Mouse (Mus musculus): Measurements from ENCODE around the gene Ntf3. TPM values are rescaled to one million over a fixed set of nuclear protein-coding genes. Genes with fewer than 3 reads are reported as not detected.

Gene Ntf3
- polyA plus RNA-seq, 1 experiment from 2014 or later: 9.9 TPM

DNA sequence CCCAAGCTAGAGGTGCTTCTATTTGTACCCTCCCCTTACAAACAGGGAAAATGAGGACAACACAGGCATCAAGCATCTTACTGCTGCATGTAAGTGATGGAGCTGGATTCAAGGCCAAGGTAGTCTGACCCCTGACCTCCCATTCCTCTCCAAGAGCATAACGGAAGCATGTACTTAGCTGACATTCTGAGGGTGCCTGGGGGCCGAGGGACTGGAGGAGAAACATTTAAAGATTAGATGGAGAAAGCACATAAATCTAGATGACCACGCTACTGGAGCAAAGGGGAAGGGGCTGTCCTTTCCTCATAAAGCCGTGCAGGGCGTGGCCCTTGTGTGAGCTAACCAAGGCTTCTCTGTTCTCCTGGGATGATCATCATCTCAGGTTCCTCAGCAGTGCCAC, 23.1 kb downstream of the Ntf3 start:
- WGBS: 53% methylated on average over 5 of the region's 5 CpGs
- ATAC-seq (ENCODE audit: insufficient read depth, low FRiP score, low TSS enrichment): no peak
- Histone ChIP-seq H3K4me2 (ENCODE audit: low read depth) (no peak overlapping the region), H3K36me3 (ENCODE audit: control insufficient read depth, insufficient read depth, low read length) (no peaks in the 10 kb centered on the region), H3K27ac (ENCODE audit: low read depth, low read length) (no peak overlapping the region), H3K4me3 (ENCODE audit: low read depth, low read length) (no peak overlapping the region), H3K27me3 (ENCODE audit: control insufficient read depth, insufficient read depth, low read length) (no peaks in the 10 kb centered on the region), H3K9ac (ENCODE audit: low read length) (no peak overlapping the region), H3K4me1 (ENCODE audit: control insufficient read depth, insufficient read depth, low read length) (peaks cover 5% of the 10 kb centered on the region; the same call in 1 of the 2 replicates), H3K9me3 (ENCODE audit: control insufficient read depth, low read length) (no peaks in the 10 kb centered on the region)
- DNase-seq (ENCODE audit: low spot score): no peak

DNA sequence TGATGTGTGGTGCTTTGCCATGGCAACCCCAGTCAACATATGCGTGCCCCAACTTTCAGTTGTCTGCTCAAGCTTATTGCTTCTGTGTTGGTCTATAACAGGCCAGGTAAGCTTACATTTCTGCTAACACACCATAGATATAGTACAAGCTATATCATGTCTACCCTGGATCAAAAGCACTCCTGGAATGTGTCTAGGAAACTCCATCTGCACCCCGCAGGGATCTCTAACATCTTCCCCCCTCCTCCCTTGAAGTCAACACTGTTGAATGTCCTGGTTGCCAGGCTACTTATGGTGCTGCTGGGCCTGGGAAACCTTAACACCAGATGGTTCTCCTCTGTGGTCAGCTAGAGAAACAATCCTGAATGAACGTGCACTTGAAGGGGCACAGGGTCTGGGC, 24.0 kb downstream of the Ntf3 start:
- H3K9me3 ChIP-seq (ENCODE audit: control insufficient read depth, low read length): no peaks in the 10 kb centered on the region
- no peak for ATAC-seq (ENCODE audit: insufficient read depth, low FRiP score, low TSS enrichment)
- 58% methylated on average over 3 of the region's 3 CpGs for WGBS
- no peak overlapping the region for H3K27ac ChIP-seq (ENCODE audit: low read depth, low read length)
- no peak overlapping the region for H3K9ac ChIP-seq (ENCODE audit: low read length)
- no peak for DNase-seq (ENCODE audit: low spot score)
- H3K4me2 ChIP-seq (ENCODE audit: low read depth): no peak overlapping the region
- no peaks in the 10 kb centered on the region for H3K27me3 ChIP-seq (ENCODE audit: control insufficient read depth, insufficient read depth, low read length)
- no peak overlapping the region for H3K4me3 ChIP-seq (ENCODE audit: low read depth, low read length)
- no peaks in the 10 kb centered on the region for H3K36me3 ChIP-seq (ENCODE audit: control insufficient read depth, insufficient read depth, low read length)
- H3K4me1 ChIP-seq (ENCODE audit: control insufficient read depth, insufficient read depth, low read length): peaks cover 5% of the 10 kb centered on the region; the same call in 1 of the 2 replicates

DNA sequence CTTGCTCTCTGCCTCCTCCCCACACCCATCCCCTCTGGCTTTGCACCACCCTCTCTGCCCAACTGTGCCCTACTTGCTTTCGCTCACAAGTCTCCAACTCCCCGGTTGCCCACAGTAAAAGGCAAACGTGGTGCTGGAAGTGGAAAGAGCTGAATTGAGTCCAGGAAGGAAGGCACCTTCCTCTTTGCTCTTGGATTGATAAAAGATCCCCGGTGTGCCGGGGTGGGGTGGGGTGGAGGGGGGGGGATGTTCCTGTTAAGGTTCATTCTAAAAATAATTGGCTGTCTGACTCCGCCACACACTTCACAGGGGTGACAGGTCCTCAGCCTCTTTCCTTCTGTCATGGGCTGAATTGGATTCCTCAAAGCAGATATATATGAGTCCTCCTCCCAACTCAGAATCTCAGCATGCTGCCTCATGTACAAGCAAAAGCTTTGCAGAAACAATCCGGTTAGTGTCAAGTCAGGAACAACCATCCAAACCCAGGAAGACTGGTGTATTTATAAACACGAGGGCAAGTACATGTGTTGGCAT, 24.6 kb downstream of the Ntf3 start:
- DNase-seq (ENCODE audit: low spot score) (no peak), ATAC-seq (ENCODE audit: insufficient read depth, low FRiP score, low TSS enrichment) (no peak)
- H3K9ac ChIP-seq (ENCODE audit: low read length): no peak overlapping the region
- WGBS: 72% methylated on average over 8 of the region's 8 CpGs
- no peaks in the 10 kb centered on the region for H3K9me3 ChIP-seq (ENCODE audit: control insufficient read depth, low read length)
- H3K27me3 ChIP-seq (ENCODE audit: control insufficient read depth, insufficient read depth, low read length): no peaks in the 10 kb centered on the region
- H3K4me2 ChIP-seq (ENCODE audit: low read depth): no peak overlapping the region
- H3K27ac ChIP-seq (ENCODE audit: low read depth, low read length): no peak overlapping the region
- H3K36me3 ChIP-seq (ENCODE audit: control insufficient read depth, insufficient read depth, low read length): no peaks in the 10 kb centered on the region
- peaks cover 5% of the 10 kb centered on the region; the same call in 1 of the 2 replicates for H3K4me1 ChIP-seq (ENCODE audit: control insufficient read depth, insufficient read depth, low read length)
- no peak overlapping the region for H3K4me3 ChIP-seq (ENCODE audit: low read depth, low read length)

DNA sequence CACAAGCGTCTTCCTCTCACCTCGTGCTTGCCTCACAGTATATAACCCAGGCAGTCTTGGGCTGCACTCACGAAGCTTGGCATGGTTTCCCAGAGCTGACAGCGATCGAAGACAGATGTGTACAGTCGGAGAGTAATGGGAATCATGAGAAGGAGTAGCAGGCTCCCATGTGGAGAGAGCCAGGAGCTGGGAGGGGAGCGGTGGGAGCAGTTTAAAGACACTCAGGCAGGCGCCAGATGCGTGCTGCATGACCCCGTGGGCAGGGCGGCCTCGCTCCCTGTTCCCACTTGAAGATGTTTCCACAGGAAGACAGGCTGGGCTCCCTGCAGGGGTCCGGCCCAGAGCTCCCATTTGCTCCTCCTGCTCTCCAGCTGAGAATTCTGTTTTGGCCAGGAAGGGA, 25.2 kb downstream of the Ntf3 start:
- DNase-seq (ENCODE audit: low spot score): no peak
- Histone ChIP-seq H3K9me3 (ENCODE audit: control insufficient read depth, low read length) (no peaks in the 10 kb centered on the region), H3K4me2 (ENCODE audit: low read depth) (no peak overlapping the region), H3K4me1 (ENCODE audit: control insufficient read depth, insufficient read depth, low read length) (peaks cover 5% of the 10 kb centered on the region; the same call in 1 of the 2 replicates), H3K4me3 (ENCODE audit: low read depth, low read length) (no peak overlapping the region), H3K36me3 (ENCODE audit: control insufficient read depth, insufficient read depth, low read length) (no peaks in the 10 kb centered on the region), H3K9ac (ENCODE audit: low read length) (no peak overlapping the region), H3K27me3 (ENCODE audit: control insufficient read depth, insufficient read depth, low read length) (no peaks in the 10 kb centered on the region), H3K27ac (ENCODE audit: low read depth, low read length) (no peak overlapping the region)
- no peak for ATAC-seq (ENCODE audit: insufficient read depth, low FRiP score, low TSS enrichment)
- WGBS: 51% methylated on average over 13 of the region's 13 CpGs

DNA sequence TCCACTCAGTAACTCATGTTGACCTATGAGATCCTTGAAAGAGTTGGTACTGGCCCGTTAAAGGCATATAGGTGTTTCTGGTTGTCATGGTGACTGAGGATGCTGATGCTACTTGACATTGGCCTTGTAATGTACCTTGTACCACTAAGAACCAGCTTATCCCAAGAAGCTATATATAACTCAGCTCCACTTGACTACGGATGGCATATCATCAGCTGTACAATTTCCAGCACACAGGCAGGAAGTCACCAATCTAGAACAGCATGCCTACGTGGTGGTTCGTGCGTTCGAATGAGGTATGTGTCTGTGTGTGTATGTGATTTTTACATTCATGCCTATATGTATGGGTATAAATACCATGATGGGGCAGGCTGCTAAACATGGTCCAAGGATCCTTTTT, 25.7 kb downstream of the Ntf3 start:
- no peak for DNase-seq (ENCODE audit: low spot score)
- H3K4me1 ChIP-seq (ENCODE audit: control insufficient read depth, insufficient read depth, low read length): peaks cover 5% of the 10 kb centered on the region; the same call in 1 of the 2 replicates
- H3K9ac ChIP-seq (ENCODE audit: low read length): no peak overlapping the region
- no peaks in the 10 kb centered on the region for H3K9me3 ChIP-seq (ENCODE audit: control insufficient read depth, low read length)
- no peaks in the 10 kb centered on the region for H3K27me3 ChIP-seq (ENCODE audit: control insufficient read depth, insufficient read depth, low read length)
- no peak overlapping the region for H3K27ac ChIP-seq (ENCODE audit: low read depth, low read length)
- H3K36me3 ChIP-seq (ENCODE audit: control insufficient read depth, insufficient read depth, low read length): no peaks in the 10 kb centered on the region
- 89% methylated on average over 6 of the region's 6 CpGs for WGBS
- ATAC-seq (ENCODE audit: insufficient read depth, low FRiP score, low TSS enrichment): no peak
- H3K4me2 ChIP-seq (ENCODE audit: low read depth): no peak overlapping the region
- H3K4me3 ChIP-seq (ENCODE audit: low read depth, low read length): no peak overlapping the region

DNA sequence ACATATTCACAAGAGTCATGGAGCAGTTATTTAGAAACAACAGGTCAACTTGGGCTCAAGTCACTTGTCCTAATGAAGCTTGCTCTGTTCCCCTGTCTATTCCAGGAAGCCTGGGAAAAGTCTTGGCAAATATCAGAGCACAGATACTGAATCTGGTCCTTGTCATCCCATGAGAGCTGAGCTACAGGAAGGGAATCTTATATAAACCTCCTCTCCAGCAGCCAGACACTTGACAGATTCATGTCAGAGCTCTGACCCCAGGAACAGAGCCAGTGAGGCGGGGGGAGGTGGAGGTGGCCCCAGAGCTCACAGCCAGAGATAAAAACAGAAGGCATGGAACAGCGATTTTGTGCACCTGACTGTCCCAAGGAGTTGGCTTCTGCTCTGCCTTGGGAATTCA, 26.3 kb downstream of the Ntf3 start:
- WGBS: 63% methylated on average over 2 of the region's 2 CpGs
- H3K27ac ChIP-seq (ENCODE audit: low read depth, low read length): no peak overlapping the region
- H3K36me3 ChIP-seq (ENCODE audit: control insufficient read depth, insufficient read depth, low read length): no peaks in the 10 kb centered on the region
- no peak overlapping the region for H3K9ac ChIP-seq (ENCODE audit: low read length)
- DNase-seq (ENCODE audit: low spot score) (no peak), ATAC-seq (ENCODE audit: insufficient read depth, low FRiP score, low TSS enrichment) (no peak)
- no peak overlapping the region for H3K4me3 ChIP-seq (ENCODE audit: low read depth, low read length)
- no peaks in the 10 kb centered on the region for H3K9me3 ChIP-seq (ENCODE audit: control insufficient read depth, low read length)
- H3K4me1 ChIP-seq (ENCODE audit: control insufficient read depth, insufficient read depth, low read length): peaks cover 5% of the 10 kb centered on the region; the same call in 1 of the 2 replicates
- H3K4me2 ChIP-seq (ENCODE audit: low read depth): no peak overlapping the region
- H3K27me3 ChIP-seq (ENCODE audit: control insufficient read depth, insufficient read depth, low read length): no peaks in the 10 kb centered on the region

DNA sequence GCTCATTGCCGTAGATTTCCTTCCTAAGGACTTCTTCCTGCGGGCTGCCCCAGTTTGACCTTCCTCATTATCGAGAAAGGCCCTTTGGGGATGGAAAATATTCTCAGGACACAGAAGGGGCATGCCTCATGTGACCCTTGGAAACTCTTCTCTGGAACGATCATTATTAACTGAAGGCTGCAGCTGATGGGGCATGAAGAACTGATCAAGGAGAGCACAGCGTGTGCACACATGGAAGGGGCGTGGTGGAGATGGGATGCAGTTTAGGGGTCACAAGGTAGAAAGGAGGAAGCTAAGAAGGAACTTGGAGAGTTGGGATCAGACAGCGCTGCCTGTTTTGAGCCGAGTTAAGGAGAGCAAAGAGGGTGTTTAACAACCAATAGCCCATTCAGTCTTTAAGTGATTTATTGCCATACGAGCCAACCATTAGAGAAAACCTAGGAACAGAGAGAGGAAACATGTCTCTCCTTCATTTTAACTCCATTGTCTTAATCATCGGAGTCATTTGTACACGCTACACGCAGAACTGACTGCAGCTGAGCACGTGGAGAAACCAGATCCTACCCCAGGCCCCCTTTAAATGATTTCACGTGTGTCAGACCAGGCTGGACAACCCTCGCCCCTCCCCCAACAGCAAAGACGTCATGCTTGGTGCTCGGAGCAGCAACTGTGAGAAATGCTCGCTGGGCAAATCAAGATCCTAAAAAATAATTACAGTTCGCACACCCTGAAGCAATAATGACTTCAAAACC, 32.4 kb downstream of the Ntf3 start:
- 35% methylated on average over 19 of the region's 19 CpGs for WGBS
- Histone ChIP-seq H3K9me3 (ENCODE audit: control insufficient read depth, low read length) (no peaks in the 10 kb centered on the region), H3K27ac (ENCODE audit: low read depth, low read length) (peak overlapping the region; percentile 20; the same call in 1 of the 2 replicates), H3K9ac (ENCODE audit: low read length) (no peak overlapping the region), H3K36me3 (ENCODE audit: control insufficient read depth, insufficient read depth, low read length) (no peaks in the 10 kb centered on the region), H3K4me3 (ENCODE audit: low read depth, low read length) (no peak overlapping the region), H3K4me2 (ENCODE audit: low read depth) (no peak overlapping the region), H3K4me1 (ENCODE audit: control insufficient read depth, insufficient read depth, low read length) (no peaks in the 10 kb centered on the region), H3K27me3 (ENCODE audit: control insufficient read depth, insufficient read depth, low read length) (no peaks in the 10 kb centered on the region)
- peak; percentile 48; the same call in 1 of the 2 replicates for ATAC-seq (ENCODE audit: insufficient read depth, low FRiP score, low TSS enrichment)
- peak; percentile 58 for DNase-seq (ENCODE audit: low spot score)

DNA sequence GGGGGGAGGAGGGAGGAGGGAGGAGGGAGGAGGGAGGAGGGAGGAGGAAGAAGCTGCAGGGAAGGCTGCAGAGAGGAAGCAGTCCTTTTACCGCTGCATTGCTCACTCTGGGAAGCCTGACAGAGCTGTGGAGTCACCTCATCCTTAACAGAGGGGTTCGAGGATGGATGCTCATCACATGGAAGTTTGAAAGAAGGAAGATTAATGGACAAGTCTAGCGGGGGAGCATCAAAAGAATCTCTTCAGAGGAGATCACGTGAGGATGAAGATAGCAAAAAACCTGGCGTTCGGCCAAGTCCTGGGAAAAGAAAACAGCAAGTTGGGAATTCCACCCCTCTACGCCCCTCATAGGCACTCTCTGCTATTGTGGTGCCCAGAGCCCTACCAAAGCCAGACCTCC, 38.5 kb downstream of the Ntf3 start:
- no peak overlapping the region for H3K4me3 ChIP-seq (ENCODE audit: low read depth, low read length)
- no peaks in the 10 kb centered on the region for H3K36me3 ChIP-seq (ENCODE audit: control insufficient read depth, insufficient read depth, low read length)
- ATAC-seq (ENCODE audit: insufficient read depth, low FRiP score, low TSS enrichment) (no peak), DNase-seq (ENCODE audit: low spot score) (peak; percentile 29)
- H3K4me2 ChIP-seq (ENCODE audit: low read depth): no peak overlapping the region
- H3K9ac ChIP-seq (ENCODE audit: low read length): no peak overlapping the region
- no peak overlapping the region for H3K27ac ChIP-seq (ENCODE audit: low read depth, low read length)
- 58% methylated on average over 7 of the region's 7 CpGs for WGBS
- no peaks in the 10 kb centered on the region for H3K27me3 ChIP-seq (ENCODE audit: control insufficient read depth, insufficient read depth, low read length)
- H3K4me1 ChIP-seq (ENCODE audit: control insufficient read depth, insufficient read depth, low read length): no peaks in the 10 kb centered on the region
- H3K9me3 ChIP-seq (ENCODE audit: control insufficient read depth, low read length): no peaks in the 10 kb centered on the region

DNA sequence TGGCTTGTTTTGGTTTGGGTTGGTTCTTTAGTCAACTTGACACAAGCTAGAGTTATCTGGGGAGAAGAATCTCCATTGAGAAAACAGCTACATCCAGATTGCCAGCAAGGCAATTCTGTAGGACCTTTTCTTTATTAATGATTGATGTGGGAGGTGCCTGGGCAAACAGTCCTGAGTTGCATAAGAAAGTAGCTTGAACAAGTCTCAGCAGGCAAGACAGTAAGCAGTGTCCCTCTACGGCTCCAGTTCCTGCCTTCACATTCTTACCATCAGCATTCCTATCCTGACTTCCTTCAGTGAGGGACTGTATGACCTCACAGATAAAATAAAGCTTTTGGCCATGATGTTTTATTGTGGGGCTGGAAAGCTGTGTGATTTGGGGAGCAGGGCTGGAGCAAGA, 48.5 kb downstream of the Ntf3 start:
- H3K27me3 ChIP-seq (ENCODE audit: control insufficient read depth, insufficient read depth, low read length): no peaks in the 10 kb centered on the region
- no peaks in the 10 kb centered on the region for H3K9me3 ChIP-seq (ENCODE audit: control insufficient read depth, low read length)
- no peak for DNase-seq (ENCODE audit: low spot score)
- 0 out of 2 replicates have a peak, but pooled peaks cover 5% of the 10 kb centered on the region for H3K4me1 ChIP-seq (ENCODE audit: control insufficient read depth, insufficient read depth, low read length)
- H3K27ac ChIP-seq (ENCODE audit: low read depth, low read length): no peak overlapping the region
- no peak for ATAC-seq (ENCODE audit: insufficient read depth, low FRiP score, low TSS enrichment)
- H3K9ac ChIP-seq (ENCODE audit: low read length): no peak overlapping the region
- no peak overlapping the region for H3K4me2 ChIP-seq (ENCODE audit: low read depth)
- 71% methylated on average over 1 of the region's 1 CpGs for WGBS
- H3K36me3 ChIP-seq (ENCODE audit: control insufficient read depth, insufficient read depth, low read length): no peaks in the 10 kb centered on the region
- H3K4me3 ChIP-seq (ENCODE audit: low read depth, low read length): no peak overlapping the region
